Mouse (Mus musculus): Measurements from ENCODE around the gene Clybl. TPM values are rescaled to one million over a fixed set of nuclear protein-coding genes. Genes with fewer than 3 reads are reported as not detected.

The Clybl gene
- polyA plus RNA-seq, 1 experiment from 2014 or later, result 20.3 TPM

DNA sequence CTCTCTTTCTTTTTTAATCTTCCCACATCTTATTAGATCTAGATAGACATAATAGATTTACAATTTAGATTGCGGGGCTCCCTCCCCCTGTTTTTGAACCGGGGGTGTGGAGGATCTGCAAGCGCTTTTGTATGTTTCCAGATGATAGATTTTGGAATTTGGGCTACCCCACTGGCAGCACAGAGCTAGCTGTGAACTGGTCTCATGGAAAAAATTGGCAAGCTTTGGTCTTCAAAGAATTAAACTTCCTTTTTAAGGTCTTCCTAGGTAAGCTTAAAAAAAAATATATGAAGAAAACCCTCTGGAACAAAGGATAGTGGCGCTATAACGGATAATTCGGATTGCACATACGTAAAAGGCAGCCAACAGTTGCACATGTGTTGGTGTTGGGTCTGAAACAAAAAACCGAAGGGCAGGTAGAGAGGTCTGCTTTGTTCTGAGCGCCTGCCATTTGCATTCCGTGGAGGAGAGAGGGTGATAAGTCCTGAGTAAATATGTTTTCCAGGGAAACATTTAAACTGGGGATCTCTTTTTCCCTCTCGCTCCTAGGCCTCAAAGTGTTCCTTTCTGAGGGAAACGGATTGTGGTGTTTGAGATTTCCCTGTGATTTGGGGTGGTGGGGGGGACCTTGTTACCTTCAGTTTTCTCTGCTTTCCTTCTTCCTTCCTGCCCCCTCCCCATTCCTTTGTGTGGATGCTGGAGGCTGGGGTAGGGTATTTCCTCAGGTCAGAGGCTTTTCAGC, 193.7 kb downstream of the Clybl start:
- Histone ChIP-seq H3K9me3 (replicated peaks) (no peaks in the 10 kb centered on the region), H3K4me3 (no peak overlapping the region), H3K9ac (no peak overlapping the region), H3K27me3 (peaks cover 34% of the 10 kb centered on the region), H3K4me2 (replicated peaks) (no peak overlapping the region), H3K36me3 (no peaks in the 10 kb centered on the region), H3K27ac (no peak overlapping the region), H3K4me1 (peaks cover 14% of the 10 kb centered on the region; the same call in 1 of the 2 replicates)
- WGBS, result 32% methylated on average over 12 of the region's 12 CpGs
- no peak for ATAC-seq (ENCODE audit: low FRiP score)

DNA sequence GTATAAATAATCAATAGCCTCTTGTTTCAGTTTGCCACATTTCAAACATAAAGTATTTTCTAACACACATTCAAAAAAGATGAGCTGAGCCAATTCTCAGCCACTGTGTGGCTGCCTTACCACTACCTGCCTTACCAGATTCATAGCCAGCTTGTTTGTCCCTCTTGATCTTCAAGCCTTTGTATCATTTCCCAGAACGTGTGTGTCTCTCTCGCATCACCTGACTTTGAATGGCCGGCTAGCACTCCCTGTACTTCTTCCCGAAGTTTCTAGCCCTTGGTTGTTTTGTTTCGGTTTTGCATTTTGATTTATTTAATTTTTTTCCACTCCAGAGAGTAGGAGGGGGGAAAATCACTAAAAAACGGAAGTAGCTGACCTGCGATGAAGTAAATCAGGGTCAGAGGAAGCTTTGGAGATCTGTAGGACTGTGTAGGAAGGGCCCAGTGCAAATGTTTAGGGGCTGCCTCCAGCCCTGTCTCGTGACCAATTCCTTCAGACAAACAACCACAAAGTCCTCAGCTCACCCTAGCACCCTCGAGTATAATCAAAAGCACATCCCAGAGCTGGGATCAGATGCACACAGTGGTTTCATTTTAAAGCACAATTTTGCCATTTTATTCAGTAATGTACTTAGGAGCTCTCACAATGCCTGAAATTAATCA, 195.1 kb downstream of the Clybl start:
- Histone ChIP-seq H3K4me2 (replicated peaks) (no peak overlapping the region), H3K27ac (no peak overlapping the region), H3K9ac (no peak overlapping the region)

DNA sequence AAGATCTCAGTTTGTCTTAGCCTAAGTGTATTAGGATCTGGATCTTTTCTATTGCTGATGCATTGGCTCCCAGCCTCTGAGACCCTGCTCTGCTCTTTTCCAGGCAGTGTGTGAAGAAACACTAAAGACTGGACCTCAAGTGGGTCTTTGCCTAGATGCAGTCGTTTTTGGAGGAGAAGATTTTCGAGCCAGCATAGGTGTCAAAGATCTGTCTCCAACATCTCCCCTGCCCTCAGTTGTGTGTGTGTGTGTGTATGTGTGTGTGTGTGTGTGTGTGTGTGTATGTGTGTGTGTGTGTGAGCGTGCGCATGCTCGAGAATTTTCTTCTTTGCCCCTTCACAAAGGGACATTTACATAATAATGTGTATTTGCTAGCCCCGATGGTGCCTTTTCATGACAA, 196.2 kb downstream of the Clybl start:
- Histone ChIP-seq H3K4me2 (replicated peaks) (no peak overlapping the region), H3K36me3 (no peaks in the 10 kb centered on the region), H3K4me1 (peaks cover 20% of the 10 kb centered on the region), H3K4me3 (no peak overlapping the region), H3K9me3 (replicated peaks) (no peaks in the 10 kb centered on the region), H3K27ac (no peak overlapping the region), H3K27me3 (peaks cover 21% of the 10 kb centered on the region), H3K9ac (no peak overlapping the region)
- 48% methylated on average over 6 of the region's 6 CpGs for WGBS
- ATAC-seq (ENCODE audit: low FRiP score), result no peak

More for the DNA sequence above, 195.1 kb downstream of the Clybl start:
- Histone ChIP-seq H3K4me3 (no peak overlapping the region), H3K4me1 (peaks cover 20% of the 10 kb centered on the region), H3K27me3 (peaks cover 29% of the 10 kb centered on the region), H3K9me3 (replicated peaks) (no peaks in the 10 kb centered on the region), H3K36me3 (no peaks in the 10 kb centered on the region)
- no peak for ATAC-seq (ENCODE audit: low FRiP score)
- WGBS, result 51% methylated on average over 9 of the region's 9 CpGs

DNA sequence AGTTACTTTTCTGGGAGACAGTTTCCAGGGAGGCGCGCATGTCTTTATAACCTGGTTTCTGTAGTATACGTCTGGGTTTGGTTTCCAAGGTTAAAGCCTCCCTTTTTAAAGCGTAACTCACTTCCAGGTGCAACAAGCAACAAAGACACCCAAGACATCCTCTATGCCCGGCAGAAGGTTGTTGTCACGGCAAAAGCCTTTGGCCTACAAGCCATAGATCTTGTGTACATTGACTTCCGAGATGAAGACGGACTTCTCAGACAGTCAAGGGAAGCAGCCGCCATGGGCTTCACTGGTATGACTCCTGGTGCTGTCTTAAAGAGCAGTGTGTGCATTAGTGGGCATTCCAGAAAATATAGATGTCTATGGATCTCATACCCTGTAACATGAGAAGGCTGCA, 197.6 kb downstream of the Clybl start:
- H3K36me3 ChIP-seq, result no peaks in the 10 kb centered on the region
- peaks cover 20% of the 10 kb centered on the region for H3K27me3 ChIP-seq
- peaks cover 20% of the 10 kb centered on the region for H3K4me1 ChIP-seq
- no peaks in the 10 kb centered on the region for H3K9me3 ChIP-seq (replicated peaks)
- no peak overlapping the region for H3K4me2 ChIP-seq (replicated peaks)
- no peak overlapping the region for H3K27ac ChIP-seq
- WGBS, result 82% methylated on average over 9 of the region's 9 CpGs
- no peak overlapping the region for H3K9ac ChIP-seq
- H3K4me3 ChIP-seq, result no peak overlapping the region
- no peak for ATAC-seq (ENCODE audit: low FRiP score)

DNA sequence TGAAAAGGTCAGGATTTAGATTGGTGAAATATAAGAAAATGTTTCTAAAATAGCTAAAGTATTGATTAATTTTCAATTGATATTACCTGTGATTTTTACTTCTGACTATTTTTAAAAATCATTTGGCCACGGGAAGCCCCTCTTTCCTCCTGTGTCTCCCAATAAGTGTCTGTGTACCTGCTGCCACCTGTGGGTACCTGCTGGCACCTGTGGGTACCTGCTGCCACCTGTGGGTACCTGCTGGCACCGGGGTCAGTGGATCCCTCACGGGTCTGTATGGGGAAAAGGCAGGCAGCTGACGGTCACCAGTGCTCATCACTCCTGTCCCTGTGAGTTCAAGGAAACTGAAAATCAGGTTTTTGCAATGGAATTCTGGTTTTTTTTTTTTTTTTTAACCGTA, 198.5 kb downstream of the Clybl start:
- no peak overlapping the region for H3K4me3 ChIP-seq
- H3K4me1 ChIP-seq, result peaks cover 15% of the 10 kb centered on the region
- H3K9ac ChIP-seq, result no peak overlapping the region
- no peaks in the 10 kb centered on the region for H3K36me3 ChIP-seq
- H3K27ac ChIP-seq, result no peak overlapping the region
- H3K27me3 ChIP-seq, result peaks cover 19% of the 10 kb centered on the region
- WGBS, result 93% methylated on average over 5 of the region's 5 CpGs
- H3K4me2 ChIP-seq (replicated peaks), result no peak overlapping the region
- ATAC-seq (ENCODE audit: low FRiP score), result no peak
- H3K9me3 ChIP-seq (replicated peaks), result no peaks in the 10 kb centered on the region

DNA sequence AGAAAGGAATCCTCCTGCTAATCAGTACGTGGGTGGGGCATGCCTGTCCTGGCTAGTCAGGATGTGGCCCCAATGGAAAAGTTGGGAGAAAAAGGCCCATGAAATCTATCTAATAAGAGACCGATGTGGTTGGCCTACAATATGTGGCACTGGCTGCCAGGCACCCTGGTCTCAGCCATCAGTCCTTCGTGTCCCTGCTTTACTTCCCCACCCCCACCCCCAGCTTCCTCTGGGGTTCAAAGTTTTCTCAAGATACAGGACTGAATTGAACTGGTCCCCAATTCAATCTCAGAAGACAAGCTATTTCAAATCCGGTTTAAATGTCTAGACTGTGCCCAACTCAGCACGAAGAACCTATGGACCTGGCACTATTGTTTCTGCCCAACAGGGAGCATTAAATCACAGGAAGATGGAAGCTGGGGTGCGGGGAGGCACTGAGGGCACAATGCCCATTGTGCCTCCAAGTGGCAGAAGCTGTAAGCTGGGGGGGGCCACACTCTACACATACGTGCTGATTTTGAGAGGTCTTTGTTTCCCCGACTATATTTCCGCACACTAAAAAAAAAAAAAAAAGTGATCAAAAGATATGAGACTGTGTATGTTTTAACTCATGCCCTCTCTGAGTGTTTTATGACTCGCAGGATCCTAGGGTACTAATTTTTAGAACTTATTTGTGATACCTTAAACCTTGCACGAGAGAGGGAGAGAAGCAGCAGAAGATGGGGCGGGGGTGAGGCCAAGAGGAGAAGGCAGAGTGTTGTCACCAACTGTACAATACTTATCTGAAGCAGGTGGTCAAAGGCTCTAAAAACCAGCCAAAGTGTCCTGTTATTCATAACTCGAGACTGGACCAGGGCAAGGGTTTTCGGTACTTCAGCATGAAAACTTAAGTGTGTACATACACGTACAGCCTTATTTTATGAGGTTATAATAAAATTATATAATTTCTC, 199.7 kb downstream of the Clybl start:
- Histone ChIP-seq H3K4me3 (no peak overlapping the region), H3K9ac (no peak overlapping the region), H3K27me3 (peaks cover 12% of the 10 kb centered on the region), H3K4me1 (peaks cover 13% of the 10 kb centered on the region), H3K36me3 (no peaks in the 10 kb centered on the region), H3K4me2 (replicated peaks) (no peak overlapping the region), H3K27ac (no peak overlapping the region), H3K9me3 (replicated peaks) (no peaks in the 10 kb centered on the region)
- ATAC-seq (ENCODE audit: low FRiP score), result no peak
- WGBS, result 65% methylated on average over 15 of the region's 15 CpGs

DNA sequence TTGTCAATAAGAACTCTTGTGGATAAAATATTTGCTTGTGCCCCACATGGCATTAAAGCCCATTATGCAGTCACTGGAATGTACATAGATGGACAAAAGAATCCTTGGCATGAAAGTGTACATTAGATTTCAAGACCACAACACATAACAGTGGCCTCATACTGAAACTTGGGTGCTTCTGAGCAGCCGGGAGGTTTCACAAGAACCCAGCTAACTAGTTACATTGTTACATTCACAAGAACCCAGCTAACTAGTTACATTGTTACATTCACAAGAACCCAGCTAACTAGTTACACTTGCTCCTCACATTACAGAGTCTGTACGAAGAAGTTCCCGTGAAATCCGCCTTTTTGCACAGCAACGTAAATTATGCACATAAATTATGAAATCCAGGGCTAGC, 200.8 kb downstream of the Clybl start:
- H3K4me2 ChIP-seq (replicated peaks), result no peak overlapping the region
- H3K9me3 ChIP-seq (replicated peaks), result no peaks in the 10 kb centered on the region
- WGBS, result 37% methylated on average over 5 of the region's 5 CpGs
- no peak for ATAC-seq (ENCODE audit: low FRiP score)
- H3K27me3 ChIP-seq, result peaks cover 2% of the 10 kb centered on the region; the same call in 1 of the 2 replicates
- H3K36me3 ChIP-seq, result no peaks in the 10 kb centered on the region
- peaks cover 10% of the 10 kb centered on the region; the same call in 1 of the 2 replicates for H3K4me1 ChIP-seq
- no peak overlapping the region for H3K4me3 ChIP-seq
- no peak overlapping the region for H3K27ac ChIP-seq
- no peak overlapping the region for H3K9ac ChIP-seq

DNA sequence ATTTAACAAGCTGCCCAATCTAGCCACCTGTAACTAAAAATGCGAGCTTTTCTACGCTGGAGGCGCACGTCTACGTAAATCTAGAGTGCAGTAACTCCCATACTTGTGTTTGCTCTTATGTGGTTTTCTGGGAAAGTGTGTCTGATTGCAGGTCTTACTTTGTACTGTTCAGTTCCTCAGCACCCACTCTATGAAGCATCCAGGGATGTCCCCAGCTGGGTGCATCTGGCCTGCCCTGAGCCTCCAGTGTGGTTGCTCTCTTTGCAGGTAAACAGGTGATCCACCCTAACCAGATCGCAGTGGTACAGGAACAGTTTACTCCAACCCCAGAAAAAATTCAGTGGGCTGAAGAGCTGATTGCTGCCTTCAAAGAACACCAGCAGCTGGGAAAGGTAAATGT, 202.4 kb downstream of the Clybl start:
- H3K4me1 ChIP-seq, result peaks cover 9% of the 10 kb centered on the region; the same call in 1 of the 2 replicates
- no peak overlapping the region for H3K4me2 ChIP-seq (replicated peaks)
- ATAC-seq (ENCODE audit: low FRiP score), result no peak
- no peaks in the 10 kb centered on the region for H3K36me3 ChIP-seq
- peaks cover 2% of the 10 kb centered on the region; the same call in 1 of the 2 replicates for H3K27me3 ChIP-seq
- H3K9ac ChIP-seq, result no peak overlapping the region
- no peak overlapping the region for H3K4me3 ChIP-seq
- WGBS, result 94% methylated on average over 6 of the region's 6 CpGs
- no peak overlapping the region for H3K27ac ChIP-seq
- H3K9me3 ChIP-seq (replicated peaks), result no peaks in the 10 kb centered on the region

DNA sequence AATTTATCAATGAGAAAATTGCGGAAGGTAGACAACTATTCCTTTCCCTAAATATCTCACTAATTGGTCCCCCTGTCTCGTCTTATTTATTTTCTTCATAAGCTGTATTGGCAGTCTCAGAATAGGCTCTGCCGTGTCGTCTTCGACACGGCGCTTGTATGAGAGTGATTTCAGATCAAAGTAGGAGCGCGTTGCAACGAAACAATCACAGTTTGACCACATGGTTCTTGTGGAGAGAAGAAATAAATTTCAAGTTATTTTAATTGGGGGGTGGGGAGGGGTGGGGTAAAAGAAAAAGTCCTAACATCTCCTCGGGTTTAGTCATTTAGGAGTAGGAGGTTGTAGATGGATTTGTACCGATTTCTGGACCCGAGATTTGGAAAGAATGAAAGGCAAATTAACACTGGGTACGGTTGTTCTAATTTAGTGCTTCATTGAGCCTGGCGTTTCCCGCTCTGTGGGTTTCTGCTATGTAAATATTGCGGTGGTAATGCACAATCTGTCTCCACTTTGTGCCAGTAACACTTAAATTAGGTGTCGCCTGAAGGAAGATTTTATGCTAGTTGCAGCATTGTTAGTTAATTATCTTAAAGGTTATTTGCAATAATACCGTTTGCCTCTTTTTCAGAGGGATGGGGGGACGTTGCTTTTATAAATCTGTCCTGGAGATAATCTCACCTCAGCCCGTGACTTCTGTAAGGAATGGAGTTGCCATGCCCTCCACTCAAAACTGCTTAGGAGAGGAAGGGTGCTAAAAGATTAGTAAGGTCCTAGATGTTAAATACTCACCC, 203.1 kb downstream of the Clybl start:
- Histone ChIP-seq H3K9me3 (replicated peaks) (no peaks in the 10 kb centered on the region), H3K4me2 (replicated peaks) (no peak overlapping the region), H3K9ac (no peak overlapping the region)

DNA sequence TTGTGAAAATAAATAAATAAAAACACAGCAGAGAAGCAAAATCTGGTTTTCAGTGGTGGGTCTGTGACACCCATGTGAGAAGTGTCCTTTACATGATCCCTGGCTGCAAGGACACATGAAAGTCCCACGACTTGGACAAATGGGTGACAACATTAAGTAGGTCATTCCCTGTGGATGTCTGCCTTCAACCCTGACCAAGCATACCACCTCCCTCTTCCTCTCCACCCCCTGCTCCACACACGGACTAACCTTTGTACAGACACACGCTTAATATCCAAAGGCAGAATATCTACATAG, 203.7 kb downstream of the Clybl start:
- peaks cover 4% of the 10 kb centered on the region; the same call in 1 of the 2 replicates for H3K27me3 ChIP-seq
- H3K9me3 ChIP-seq (replicated peaks), result no peaks in the 10 kb centered on the region
- no peak overlapping the region for H3K9ac ChIP-seq
- WGBS, result 75% methylated on average over 3 of the region's 3 CpGs
- ATAC-seq (ENCODE audit: low FRiP score), result no peak
- no peak overlapping the region for H3K27ac ChIP-seq
- H3K4me1 ChIP-seq, result peaks cover 9% of the 10 kb centered on the region; the same call in 1 of the 2 replicates
- H3K36me3 ChIP-seq, result no peaks in the 10 kb centered on the region
- no peak overlapping the region for H3K4me3 ChIP-seq
- no peak overlapping the region for H3K4me2 ChIP-seq (replicated peaks)

More for the DNA sequence above, 203.1 kb downstream of the Clybl start:
- H3K27me3 ChIP-seq, result peaks cover 2% of the 10 kb centered on the region; the same call in 1 of the 2 replicates
- WGBS, result 55% methylated on average over 21 of the region's 21 CpGs
- H3K4me3 ChIP-seq, result no peak overlapping the region
- no peak for ATAC-seq (ENCODE audit: low FRiP score)
- no peaks in the 10 kb centered on the region for H3K36me3 ChIP-seq
- no peak overlapping the region for H3K27ac ChIP-seq
- peaks cover 9% of the 10 kb centered on the region; the same call in 1 of the 2 replicates for H3K4me1 ChIP-seq

DNA sequence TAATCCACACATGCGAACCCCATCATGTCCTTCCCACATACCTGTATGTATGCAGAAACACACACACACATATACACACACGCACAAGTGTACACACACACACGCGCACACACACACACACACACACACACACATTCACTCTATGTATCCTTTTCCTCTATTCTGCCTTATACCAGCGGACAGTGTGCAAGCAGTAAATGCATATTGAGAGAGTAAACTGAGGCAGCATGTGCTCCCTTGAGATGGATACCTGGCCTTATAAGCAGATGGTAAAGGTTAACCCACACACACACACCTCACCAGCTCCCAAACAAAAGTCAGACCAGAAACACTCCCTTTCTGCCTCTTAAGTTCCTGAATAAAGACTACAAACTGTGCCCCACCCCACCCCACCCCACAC, 204.3 kb downstream of the Clybl start:
- 94% methylated on average over 5 of the region's 5 CpGs for WGBS
- Histone ChIP-seq H3K9me3 (replicated peaks) (no peaks in the 10 kb centered on the region), H3K27me3 (peaks cover 5% of the 10 kb centered on the region; the same call in 1 of the 2 replicates), H3K4me2 (replicated peaks) (no peak overlapping the region), H3K36me3 (no peaks in the 10 kb centered on the region), H3K9ac (no peak overlapping the region), H3K4me3 (no peak overlapping the region), H3K4me1 (peaks cover 9% of the 10 kb centered on the region; the same call in 1 of the 2 replicates), H3K27ac (no peak overlapping the region)
- ATAC-seq (ENCODE audit: low FRiP score), result no peak

All from hindbrain, embryonic 12.5 days (tissue).